Mouse (Mus musculus) testis, adult 2 months (tissue): ENCODE measurements at regions not wholly inside any gene's neighbourhood (a gene's known extent, or its start where the extent isn't known, plus 50 kb on each side); places are given as distances from the start of the nearest gene placed in this dataset.

ENCODE experiments used
- H3K27ac ChIP-seq: fragments of 200-500 bp; 2 replicates; pipeline ENCODE4 v1.5.1; 2012; ENCODE audit warnings: low read depth, low read length; ENCODE audit not compliant: control insufficient read depth, insufficient read depth
- H3K27me3 ChIP-seq: fragments of 200-500 bp; 2 replicates; pipeline ENCODE4 v1.6.1; 2012; ENCODE audit warnings: mild to moderate bottlenecking, low read length, moderate library complexity; ENCODE audit not compliant: control insufficient read depth, insufficient read depth
- H3K36me3 ChIP-seq: fragments of 200-500 bp; 2 replicates; pipeline ENCODE4 v1.6.1; 2012; ENCODE audit warnings: mild to moderate bottlenecking, low read length; ENCODE audit not compliant: control insufficient read depth, insufficient read depth
- H3K4me1 ChIP-seq: fragments of 200-500 bp; 2 replicates; pipeline ENCODE4 v1.6.1; 2012; ENCODE audit warnings: low read length; ENCODE audit not compliant: control insufficient read depth, insufficient read depth
- H3K4me3 ChIP-seq: fragments of 200-500 bp; 2 replicates; pipeline ENCODE4 v1.5.1; 2012; ENCODE audit warnings: low read depth, mild to moderate bottlenecking, low read length, moderate library complexity, mixed read lengths; ENCODE audit not compliant: control insufficient read depth
- CTCF ChIP-seq: fragments of 200-500 bp; IDR thresholded peaks from 2 replicates; pipeline ENCODE4 v1.5.1; 2012; ENCODE audit warnings: low read depth, mild to moderate bottlenecking, inconsistent platforms, low read length, moderate library complexity; ENCODE audit not compliant: control insufficient read depth, insufficient read depth, insufficient replicate concordance
- POLR2A ChIP-seq: fragments of 200-500 bp; IDR thresholded peaks from 2 replicates; pipeline ENCODE4 v1.6.1; 2012; ENCODE audit warnings: low read depth, mild to moderate bottlenecking, inconsistent platforms, low read length, moderate library complexity; ENCODE audit not compliant: control insufficient read depth

DNA sequence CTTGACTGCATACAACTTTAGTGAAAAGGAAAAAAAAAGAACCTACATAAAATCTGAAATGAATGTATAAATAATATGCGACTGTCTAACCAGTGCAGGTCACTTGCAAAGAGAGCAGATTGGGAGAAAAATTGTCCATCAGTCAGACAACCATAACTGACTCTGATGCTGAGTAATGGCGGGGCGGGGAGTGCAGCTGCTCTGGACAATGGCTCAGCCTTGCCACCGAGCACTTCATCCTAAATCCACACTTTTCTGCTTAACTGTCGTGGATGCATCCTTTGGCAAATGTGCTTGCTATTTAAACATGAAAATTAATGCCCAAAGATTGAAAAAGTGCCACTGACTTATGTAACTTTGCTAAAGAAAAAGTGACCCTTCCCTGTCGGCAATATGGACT is 90.0 kb upstream of the Irx5 start:
- no peak for TF ChIP-seq CTCF
- TF ChIP-seq POLR2A = no peak
- Histone ChIP-seq H3K4me3 (no peak overlapping the region), H3K4me1 (no peaks in the 10 kb centered on the region), H3K27ac (no peak overlapping the region), H3K27me3 (no peaks in the 10 kb centered on the region), H3K36me3 (no peaks in the 10 kb centered on the region)

DNA sequence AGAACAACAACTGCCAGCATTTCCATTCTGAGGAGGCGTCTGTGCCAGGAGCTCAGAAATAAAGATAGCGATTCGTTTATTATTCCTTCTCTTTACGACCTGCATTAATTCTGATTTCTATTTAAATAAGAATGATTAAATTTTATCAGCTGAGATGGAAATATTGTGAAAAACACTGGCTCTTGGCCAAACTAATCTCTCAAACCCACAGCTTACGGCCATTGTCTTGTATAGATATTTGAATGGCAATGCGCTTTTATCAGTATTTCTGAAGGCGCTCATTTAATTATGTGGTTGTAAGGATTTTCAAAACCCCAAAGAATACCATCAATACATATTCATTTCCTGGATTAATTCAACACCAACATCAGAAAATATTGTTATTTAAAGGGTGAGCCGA is 97.4 kb upstream of the Irx5 start:
- Histone ChIP-seq H3K4me3 (no peak overlapping the region), H3K4me1 (no peaks in the 10 kb centered on the region), H3K27me3 (no peaks in the 10 kb centered on the region), H3K27ac (no peak overlapping the region), H3K36me3 (no peaks in the 10 kb centered on the region)
- TF ChIP-seq CTCF (no peak), POLR2A (no peak)

DNA sequence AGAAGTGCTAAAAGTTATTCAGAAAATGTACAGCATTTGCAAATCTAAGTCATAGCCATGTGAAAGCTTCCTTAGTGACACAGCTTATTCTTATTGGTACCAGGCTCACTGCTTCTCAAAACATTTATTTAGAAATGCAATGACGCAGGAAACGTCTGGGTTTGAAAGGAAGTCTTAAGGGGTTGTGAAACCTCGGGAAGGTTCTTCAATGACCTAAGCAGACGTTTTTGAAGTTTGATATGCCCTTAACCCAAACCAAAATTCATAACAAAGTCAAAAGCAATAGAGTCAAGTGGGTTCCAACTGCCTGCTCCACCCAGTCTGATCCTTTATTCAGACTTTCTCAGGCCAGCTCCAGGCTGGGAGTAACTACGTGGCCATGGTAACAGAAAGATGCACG is 99.2 kb upstream of the Irx5 start:
- TF ChIP-seq CTCF = no peak
- no peak for TF ChIP-seq POLR2A
- H3K4me3 ChIP-seq = no peak overlapping the region
- H3K27ac ChIP-seq = no peak overlapping the region
- H3K4me1 ChIP-seq = no peaks in the 10 kb centered on the region
- no peaks in the 10 kb centered on the region for H3K27me3 ChIP-seq
- no peaks in the 10 kb centered on the region for H3K36me3 ChIP-seq

DNA sequence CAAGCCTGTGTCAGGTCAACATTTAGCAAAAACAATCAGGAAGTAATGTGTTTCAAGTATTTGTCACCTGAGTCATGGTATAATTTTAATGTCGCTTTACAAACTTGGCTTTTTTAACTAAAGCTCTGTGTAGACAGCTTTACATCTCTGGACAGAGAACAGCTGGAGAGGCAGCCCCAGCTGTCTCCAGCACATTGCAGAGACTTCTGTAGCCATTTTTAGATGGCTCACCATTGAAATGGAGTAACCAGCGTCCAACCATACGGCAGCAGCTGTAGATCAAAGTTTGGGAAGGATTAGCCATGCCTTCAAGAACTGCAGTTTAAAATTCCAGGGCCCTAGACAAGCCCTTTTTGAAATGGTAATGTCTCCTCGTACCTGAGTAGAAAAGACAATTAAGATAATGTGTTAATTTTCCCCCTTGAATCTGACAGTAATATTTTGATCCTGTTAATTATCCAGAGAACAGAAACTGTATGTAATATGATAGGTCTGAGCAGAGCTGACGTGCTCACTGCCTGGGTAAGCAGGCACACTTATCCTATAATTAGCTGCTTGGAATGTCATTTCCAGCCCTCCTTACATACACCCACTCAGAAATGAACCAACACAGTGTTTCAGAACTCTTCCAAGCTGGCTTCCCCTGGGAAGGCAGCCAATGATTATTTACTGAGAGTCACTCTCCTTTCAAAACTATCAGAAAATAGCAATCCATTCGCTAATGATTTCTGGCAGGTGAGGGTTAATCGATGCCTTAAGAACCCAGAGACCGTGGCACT is 104.6 kb upstream of the Irx5 start:
- H3K4me1 ChIP-seq = no peaks in the 10 kb centered on the region
- H3K27me3 ChIP-seq = no peaks in the 10 kb centered on the region
- no peak overlapping the region for H3K27ac ChIP-seq
- TF ChIP-seq CTCF = no peak
- no peak for TF ChIP-seq POLR2A
- H3K4me3 ChIP-seq = no peak overlapping the region
- no peaks in the 10 kb centered on the region for H3K36me3 ChIP-seq

DNA sequence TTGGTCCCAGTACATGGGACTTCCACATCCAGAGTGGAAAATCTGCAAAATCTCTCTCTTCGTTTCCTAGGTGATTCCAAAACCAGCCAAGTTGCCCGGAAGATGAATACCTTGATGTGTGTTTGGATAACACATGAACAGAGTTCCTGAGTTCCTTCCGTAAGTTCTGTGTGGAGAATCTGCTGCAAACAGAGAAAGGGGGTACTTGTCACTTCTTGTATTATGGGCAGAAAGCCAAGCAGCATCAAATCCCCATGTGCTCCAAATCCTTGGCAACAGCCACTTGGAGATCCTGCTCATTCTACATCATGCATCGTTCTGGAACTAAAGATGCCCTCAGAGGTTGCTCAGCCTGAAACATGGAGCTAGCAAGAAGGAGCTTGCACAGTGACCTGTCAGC is 111.1 kb upstream of the Irx5 start:
- Histone ChIP-seq H3K27me3 (no peaks in the 10 kb centered on the region), H3K4me1 (no peaks in the 10 kb centered on the region), H3K27ac (no peak overlapping the region), H3K4me3 (no peak overlapping the region), H3K36me3 (no peaks in the 10 kb centered on the region)
- TF ChIP-seq CTCF (no peak), POLR2A (no peak)

DNA sequence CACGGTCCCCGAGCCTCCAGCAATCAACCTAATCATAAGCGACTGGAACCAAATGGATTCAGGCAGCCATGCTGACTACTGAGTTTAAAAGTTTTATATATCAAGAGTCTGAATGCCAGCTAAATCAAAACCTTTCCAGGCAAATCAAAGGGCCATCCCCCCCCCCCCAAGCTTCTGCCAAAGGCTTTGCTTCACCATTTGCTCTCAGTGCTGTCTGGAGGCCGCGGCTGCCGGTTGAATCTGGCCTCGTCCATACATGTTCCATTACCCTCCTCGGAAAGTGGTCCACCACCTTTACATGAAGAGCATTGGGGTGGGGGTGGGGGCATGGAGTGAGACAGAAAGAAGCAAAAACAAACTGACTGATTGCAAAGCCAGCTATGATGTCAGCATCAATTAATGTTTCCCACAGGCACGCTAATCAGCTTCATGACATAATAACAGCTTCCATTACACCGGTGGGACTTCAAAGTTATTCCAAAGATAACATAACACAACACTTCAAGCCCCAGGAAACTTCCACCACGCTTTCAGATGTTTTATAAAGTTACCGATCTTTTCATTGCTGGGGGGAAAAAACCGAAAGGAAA is 116.6 kb upstream of the Irx5 start:
- Histone ChIP-seq H3K27ac (no peak overlapping the region), H3K36me3 (no peaks in the 10 kb centered on the region), H3K4me1 (no peaks in the 10 kb centered on the region), H3K4me3 (no peak overlapping the region), H3K27me3 (no peaks in the 10 kb centered on the region)
- TF ChIP-seq CTCF (no peak), POLR2A (no peak)

DNA sequence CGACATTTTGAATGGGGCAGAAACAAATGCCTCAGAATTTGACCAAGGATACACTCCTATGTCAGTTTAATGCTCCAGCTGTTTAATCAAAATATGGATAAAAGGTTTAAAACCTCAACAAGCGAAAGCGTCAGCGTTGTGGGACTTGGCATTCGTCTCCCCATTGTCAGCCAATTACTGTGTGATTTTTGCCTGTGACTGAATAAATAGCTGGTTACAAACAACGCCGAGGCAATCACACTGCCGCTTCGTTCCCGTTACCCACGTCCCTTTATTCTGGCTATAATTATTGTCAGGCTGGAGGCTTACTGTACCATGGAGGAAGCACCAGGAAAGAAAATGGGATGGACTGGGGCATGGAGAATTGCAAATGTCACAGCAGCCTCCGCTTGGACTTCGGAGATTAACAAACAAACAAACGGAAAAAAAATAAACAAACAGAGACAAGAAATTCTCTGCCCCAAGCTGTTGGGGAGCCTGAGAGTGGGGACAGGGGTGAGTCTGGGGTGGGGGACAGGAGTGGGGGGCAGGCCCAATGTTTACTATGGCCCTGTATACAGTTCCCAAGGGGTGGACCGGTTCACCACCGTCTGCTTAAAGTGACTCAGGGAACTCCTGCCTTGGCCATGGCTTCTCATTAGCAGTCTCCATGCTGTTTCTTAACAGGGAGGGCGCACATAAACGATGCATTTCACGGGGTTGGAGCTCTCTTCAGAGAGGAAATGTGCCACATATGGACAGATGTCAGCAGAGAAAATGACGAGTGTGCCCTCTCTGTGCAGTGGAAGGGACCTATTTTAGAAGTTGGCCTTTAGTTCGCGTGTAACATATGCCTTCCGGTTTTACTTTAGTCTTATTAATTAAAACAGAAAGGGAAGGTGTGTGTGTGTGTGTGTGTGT is 125.8 kb upstream of the Irx5 start:
- no peaks in the 10 kb centered on the region for H3K4me1 ChIP-seq
- H3K27ac ChIP-seq = no peak overlapping the region
- H3K27me3 ChIP-seq = no peaks in the 10 kb centered on the region
- TF ChIP-seq CTCF = no peak
- TF ChIP-seq POLR2A = no peak
- no peak overlapping the region for H3K4me3 ChIP-seq
- H3K36me3 ChIP-seq = no peaks in the 10 kb centered on the region
